Mouse (Mus musculus) midbrain, embryonic 14.5 days (tissue): ENCODE results near the gene Rdh9. TPM values are rescaled to one million over a fixed set of nuclear protein-coding genes. Genes with fewer than 3 reads are reported as not detected.

ENCODE experiments used
- polyA plus RNA-seq: library from polyadenylated mRNA; unstranded; fragments of >200 nt; fragmentation: Nextera tagmentation; extraction: Ambion mirVana; gene quantifications from 2 replicates; pipeline ENCODE4 v1.2.1, GENCODE M21; 2014

Gene Rdh9
- polyA plus RNA-seq, 1 experiment from 2014 or later: 0.22 TPM

Other genes with a start within 250 kb of the Rdh9 start
- gene Nxph4, start 241.8 kb upstream of the Rdh9 start, polyA plus RNA-seq: 106 and 134 TPM in 2 replicates
- gene Lrp1, start 155.2 kb upstream of the Rdh9 start, polyA plus RNA-seq: 110 and 131 TPM in 2 replicates
- gene Stat6, start 133.4 kb upstream of the Rdh9 start, polyA plus RNA-seq: 1.4 and 4.0 TPM in 2 replicates
- 2.6 and 3.5 TPM in 2 replicates for gene Nemp1, start 109.5 kb upstream of the Rdh9 start, polyA plus RNA-seq
- gene Nab2, start 107.8 kb upstream of the Rdh9 start, polyA plus RNA-seq: 0.93 and 1.2 TPM in 2 replicates
- gene Myo1a, start 71.2 kb upstream of the Rdh9 start, polyA plus RNA-seq: 0.62 TPM in 1 of 2 replicates, not detected in the other
- gene Tac2, start 51.9 kb upstream of the Rdh9 start, polyA plus RNA-seq: not detected in 2 replicates
- 5.5 and 6.2 TPM in 2 replicates for gene Zbtb39, start 36.8 kb upstream of the Rdh9 start, polyA plus RNA-seq
- gene Gpr182, start 24.7 kb upstream of the Rdh9 start, polyA plus RNA-seq: 0.53 and 0.67 TPM in 2 replicates
- gene Rdh1, start 16.7 kb upstream of the Rdh9 start, polyA plus RNA-seq: 0.07 TPM in 1 of 2 replicates, not detected in the other
- not detected in 2 replicates for gene Rdh16f1, start 16.6 kb upstream of the Rdh9 start, polyA plus RNA-seq
- 0.07 TPM in 1 of 2 replicates, not detected in the other for gene Rdh16, start 24.8 kb downstream of the Rdh9 start, polyA plus RNA-seq
- gene Rdh19, start 73.5 kb downstream of the Rdh9 start, polyA plus RNA-seq: not detected in 2 replicates
- not detected in 2 replicates for gene Rdh16f2, start 90.1 kb downstream of the Rdh9 start, polyA plus RNA-seq
- not detected in 2 replicates for gene Rdh7, start 112.4 kb downstream of the Rdh9 start, polyA plus RNA-seq
- not detected in 2 replicates for gene Sdr9c7, start 122.1 kb downstream of the Rdh9 start, polyA plus RNA-seq
- gene Hsd17b6, start 231.2 kb downstream of the Rdh9 start, polyA plus RNA-seq: not detected in 2 replicates
- gene Prim1, start 238.8 kb downstream of the Rdh9 start, polyA plus RNA-seq: 41.1 and 42.7 TPM in 2 replicates